Mouse (Mus musculus): Measurements from ENCODE around the gene Sf3a3. TPM values are rescaled to one million over a fixed set of nuclear protein-coding genes. Genes with fewer than 3 reads are reported as not detected.
"Not testable (repeated sequence)": the region's sequence is repeated elsewhere in the genome, so short reads cannot be mapped to it uniquely, and the experiment has no call there.

The Sf3a3 gene
- total RNA-seq, 2 experiments from 2014 or later: 58.3 to 88.3 TPM

- ATAC-seq (ENCODE audit: poor library complexity, severe bottlenecking): no peak
Observed at GRCm38 (mm10) chr4:124699791-124700190, 14.8 kb upstream of the Sf3a3 start.

GRCm38 (mm10) chr4:124700248-124700971 is 14.2 kb upstream of the Sf3a3 start, which contains the start of gene Fhl3:
Gene Fhl3 (plus strand): TSS chr4:124700701.
- peak; percentile 39 for ATAC-seq (ENCODE audit: poor library complexity, severe bottlenecking)

GRCm38 (mm10) chr4:124701052-124701845 is 13.3 kb upstream of the Sf3a3 start:
- peak; percentile 36 for ATAC-seq (ENCODE audit: poor library complexity, severe bottlenecking)

- no peak for ATAC-seq (ENCODE audit: poor library complexity, severe bottlenecking)
Observed at GRCm38 (mm10) chr4:124701916-124702315, 12.7 kb upstream of the Sf3a3 start.

- peak; percentile 17 for ATAC-seq (ENCODE audit: poor library complexity, severe bottlenecking)
Observed at GRCm38 (mm10) chr4:124703406-124703805, 11.2 kb upstream of the Sf3a3 start.

GRCm38 (mm10) chr4:124703881-124704796 is 10.4 kb upstream of the Sf3a3 start:
- ATAC-seq (ENCODE audit: poor library complexity, severe bottlenecking): peak; percentile 25

GRCm38 (mm10) chr4:124704797-124705474 is 9.6 kb upstream of the Sf3a3 start:
- no peak for ATAC-seq (ENCODE audit: poor library complexity, severe bottlenecking)

GRCm38 (mm10) chr4:124705661-124706269 is 8.8 kb upstream of the Sf3a3 start:
- ATAC-seq (ENCODE audit: poor library complexity, severe bottlenecking): no peak

GRCm38 (mm10) chr4:124707381-124708199 is 7.0 kb upstream of the Sf3a3 start:
- ATAC-seq (ENCODE audit: poor library complexity, severe bottlenecking): not testable (repeated sequence)

- ATAC-seq (ENCODE audit: poor library complexity, severe bottlenecking): not testable (repeated sequence)
Observed at GRCm38 (mm10) chr4:124708200-124708517, 6.4 kb upstream of the Sf3a3 start.

GRCm38 (mm10) chr4:124708518-124709477 is 5.8 kb upstream of the Sf3a3 start:
- peak; percentile 75 for ATAC-seq (ENCODE audit: poor library complexity, severe bottlenecking)

- 0 out of 2 replicates have a peak, but pooled peaks have one; percentile 8 for ATAC-seq (ENCODE audit: poor library complexity, severe bottlenecking)
Observed at GRCm38 (mm10) chr4:124709961-124710446, 4.6 kb upstream of the Sf3a3 start.

GRCm38 (mm10) chr4:124710776-124711291 is 3.7 kb upstream of the Sf3a3 start:
- ATAC-seq (ENCODE audit: poor library complexity, severe bottlenecking): peak; percentile 30; the same call in 1 of the 2 replicates

GRCm38 (mm10) chr4:124712618-124713017 is 2.0 kb upstream of the Sf3a3 start:
- ATAC-seq (ENCODE audit: poor library complexity, severe bottlenecking): no peak

- ATAC-seq (ENCODE audit: poor library complexity, severe bottlenecking): not testable (repeated sequence)
Observed at GRCm38 (mm10) chr4:124713850-124714249, 726 bp upstream of the Sf3a3 start.

GRCm38 (mm10) chr4:124719101-124719500 is 4.5 kb downstream of the Sf3a3 start:
- no peak for ATAC-seq (ENCODE audit: poor library complexity, severe bottlenecking)

- ATAC-seq (ENCODE audit: poor library complexity, severe bottlenecking): no peak
Observed at GRCm38 (mm10) chr4:124726121-124726520, 11.5 kb downstream of the Sf3a3 start.

Data from megakaryocyte, adult 5-6 weeks (primary cell).